Mouse (Mus musculus): ENCODE measurements around the gene Ephx3. TPM values are rescaled to one million over a fixed set of nuclear protein-coding genes. Genes with fewer than 3 reads are reported as not detected.
"Not testable (repeated sequence)": the region's sequence is repeated elsewhere in the genome, so short reads cannot be mapped to it uniquely, and the experiment has no call there.

Gene Ephx3
- total RNA-seq (2018; cell fraction: chromatin; rRNA removed), result 1 to 10 TPM in 1 of 26 experiments, under 1 TPM in 6, not detected in 19; 0.23 to 1.3 (median 0.60) TPM
- not detected for total RNA-seq (2018; cell fraction: cytosol; rRNA removed)
- total RNA-seq (2018; cell fraction: nucleus; rRNA removed), result 1 to 10 TPM in 2 of 26 experiments, under 1 TPM in 7, not detected in 17; 0.30 to 1.3 (median 0.79) TPM
- not detected in 3 replicates for polyA plus RNA-seq (2018)

- H3K79me2 ChIP-seq (ENCODE audit: inconsistent target), result no peaks in the 10 kb centered on the region
- no peak within 1 kb of the TSS for H3K27ac ChIP-seq
- no peak within 1 kb of the TSS for H3K4me3 ChIP-seq (ENCODE audit: inconsistent target)
- WGBS (ENCODE audit: missing documents), result 26% methylated on average over 42 of the region's 42 CpGs
- no peaks in the 10 kb centered on the region for H3K36me3 ChIP-seq (ENCODE audit: inconsistent target)
Measured at GRCm38 (mm10) chr17:32188863-32189636, at the start of gene Ephx3. Gene Ephx3, minus strand, starts transcription at chr17:32189549.

GRCm38 (mm10) chr17:32238589-32238988, 49.2 kb upstream of the Ephx3 start:
- H3K36me3 ChIP-seq (ENCODE audit: inconsistent target), result 0 out of 2 replicates have a peak, but pooled peaks cover 3% of the 10 kb centered on the region
- H3K79me2 ChIP-seq (ENCODE audit: inconsistent target), result peaks cover 100% of the 10 kb centered on the region
- H3K4me3 ChIP-seq (ENCODE audit: inconsistent target), result no peak overlapping the region
- H3K27ac ChIP-seq, result no peak overlapping the region
- 100% methylated on average over 1 of the region's 1 CpGs for WGBS (ENCODE audit: missing documents)

DNA sequence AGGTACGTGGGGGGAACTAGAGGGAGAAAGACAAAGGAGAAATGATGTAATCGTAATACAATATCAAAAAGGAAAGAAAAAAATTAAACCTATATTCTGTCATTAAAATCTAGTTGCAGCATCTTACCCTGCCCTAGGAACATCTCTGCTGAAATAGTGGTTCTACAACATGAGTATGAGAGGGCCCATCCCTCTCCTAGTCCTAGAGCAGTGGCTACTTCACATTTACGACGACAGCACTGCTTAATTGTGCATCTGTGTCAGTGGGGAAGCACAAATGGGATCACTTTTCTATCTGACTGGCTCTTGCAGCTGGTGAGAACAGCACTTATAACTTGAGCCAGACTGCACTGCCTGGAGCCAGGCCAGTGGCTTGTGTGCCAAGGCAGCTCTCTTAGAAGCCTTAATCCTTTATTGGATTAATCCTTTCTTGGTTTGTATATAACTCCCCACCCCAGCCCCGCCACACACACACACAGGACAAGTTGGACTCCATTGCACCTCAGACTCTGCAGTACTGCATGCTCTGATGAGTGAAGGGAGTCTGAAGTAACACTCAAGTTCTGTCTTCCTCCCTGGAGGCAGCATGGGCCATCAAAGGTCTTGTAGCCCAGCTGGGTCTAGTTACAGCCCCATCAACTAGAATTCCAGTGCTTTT, 46.3 kb upstream of the Ephx3 start:
- Histone ChIP-seq H3K4me3 (ENCODE audit: inconsistent target) (no peak overlapping the region), H3K79me2 (ENCODE audit: inconsistent target) (peaks cover 100% of the 10 kb centered on the region), H3K36me3 (ENCODE audit: inconsistent target) (no peaks in the 10 kb centered on the region), H3K27ac (no peak overlapping the region)
- WGBS (ENCODE audit: missing documents), result 94% methylated on average over 5 of the region's 5 CpGs

GRCm38 (mm10) chr17:32233174-32233573, 43.8 kb upstream of the Ephx3 start:
- peaks cover 17% of the 10 kb centered on the region for H3K36me3 ChIP-seq (ENCODE audit: inconsistent target)

GRCm38 (mm10) chr17:32229256-32229655, 39.9 kb upstream of the Ephx3 start:
- H3K36me3 ChIP-seq (ENCODE audit: inconsistent target), result peaks cover 56% of the 10 kb centered on the region
- H3K4me3 ChIP-seq (ENCODE audit: inconsistent target), result no peak overlapping the region
- 100% methylated on average over 4 of the region's 4 CpGs for WGBS (ENCODE audit: missing documents)
- H3K27ac ChIP-seq, result no peak overlapping the region
- H3K79me2 ChIP-seq (ENCODE audit: inconsistent target), result peaks cover 85% of the 10 kb centered on the region

More at GRCm38 (mm10) chr17:32233174-32233573, 43.8 kb upstream of the Ephx3 start:
- peaks cover 100% of the 10 kb centered on the region for H3K79me2 ChIP-seq (ENCODE audit: inconsistent target)
- no peak overlapping the region for H3K27ac ChIP-seq
- no peak overlapping the region for H3K4me3 ChIP-seq (ENCODE audit: inconsistent target)

DNA sequence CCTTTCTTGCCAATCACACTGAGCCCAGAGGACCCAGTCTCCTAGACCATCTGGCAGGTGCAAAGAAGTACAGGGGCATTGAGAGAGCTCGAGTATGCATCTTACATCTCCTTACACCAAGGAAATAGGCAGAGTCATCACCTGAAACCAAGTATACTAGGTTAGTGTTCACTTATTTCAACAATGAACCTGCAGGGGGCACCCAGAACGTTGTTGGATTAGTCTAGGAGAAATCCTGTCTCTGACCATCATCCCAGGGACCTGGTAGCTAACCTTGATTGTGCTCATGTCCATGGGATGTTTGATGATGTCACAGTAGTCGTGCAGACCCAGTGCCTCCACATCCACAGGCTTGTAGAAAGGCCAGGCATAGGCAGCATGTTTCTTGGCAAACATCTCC, 31.5 kb upstream of the Ephx3 start:
- no peak overlapping the region for H3K27ac ChIP-seq
- H3K4me3 ChIP-seq (ENCODE audit: inconsistent target), result no peak overlapping the region
- WGBS (ENCODE audit: missing documents), result 69% methylated on average over 3 of the region's 3 CpGs
- peaks cover 3% of the 10 kb centered on the region; the same call in 1 of the 2 replicates for H3K79me2 ChIP-seq (ENCODE audit: inconsistent target)
- peaks cover 74% of the 10 kb centered on the region for H3K36me3 ChIP-seq (ENCODE audit: inconsistent target)

DNA sequence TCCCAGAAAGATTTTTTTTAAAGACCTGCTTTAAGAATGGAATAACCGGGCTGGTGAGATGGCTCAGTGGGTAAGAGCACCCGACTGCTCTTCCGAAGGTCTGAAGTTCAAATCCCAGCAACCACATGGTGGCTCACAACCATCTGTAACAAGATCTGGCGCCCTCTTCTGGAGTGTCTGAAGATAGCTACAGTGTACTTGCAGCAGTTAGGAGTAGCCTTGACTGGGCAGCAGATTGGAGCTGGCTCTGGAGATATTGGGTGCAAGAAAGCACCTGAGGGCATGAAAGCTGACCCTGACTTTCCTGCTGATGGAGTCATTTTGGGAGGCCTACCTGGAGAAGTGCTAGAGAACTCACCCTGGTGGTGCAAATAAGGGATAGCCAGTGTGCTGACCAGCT, 26.2 kb upstream of the Ephx3 start:
- 74% methylated on average over 4 of the region's 4 CpGs for WGBS (ENCODE audit: missing documents)
- H3K4me3 ChIP-seq (ENCODE audit: inconsistent target); H3K27ac ChIP-seq; H3K79me2 ChIP-seq (ENCODE audit: inconsistent target): not testable (repeated sequence)
- peaks cover 70% of the 10 kb centered on the region for H3K36me3 ChIP-seq (ENCODE audit: inconsistent target)

DNA sequence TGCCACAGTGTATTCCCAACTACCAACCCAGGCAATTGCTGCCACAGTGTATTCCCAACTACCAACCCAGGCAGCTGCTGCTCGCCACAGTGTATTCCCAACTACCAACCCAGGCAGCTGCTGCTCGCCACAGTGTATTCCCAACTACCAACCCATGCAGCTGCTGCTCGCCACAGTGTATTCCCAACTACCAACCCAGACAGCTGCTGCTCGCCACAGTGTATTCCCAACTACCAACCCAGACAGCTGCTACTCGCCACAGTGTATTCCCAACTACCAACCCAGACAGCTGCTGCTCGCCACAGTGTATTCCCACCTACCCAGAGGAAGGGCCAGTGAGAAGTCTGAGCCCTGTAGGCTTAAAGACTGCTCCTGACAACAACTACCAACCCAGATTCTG, 22.2 kb upstream of the Ephx3 start:
- not testable (repeated sequence) for H3K79me2 ChIP-seq (ENCODE audit: inconsistent target); H3K4me3 ChIP-seq (ENCODE audit: inconsistent target); H3K27ac ChIP-seq
- peaks cover 89% of the 10 kb centered on the region for H3K36me3 ChIP-seq (ENCODE audit: inconsistent target)
- 96% methylated on average over 2 of the region's 6 CpGs for WGBS (ENCODE audit: missing documents)

DNA sequence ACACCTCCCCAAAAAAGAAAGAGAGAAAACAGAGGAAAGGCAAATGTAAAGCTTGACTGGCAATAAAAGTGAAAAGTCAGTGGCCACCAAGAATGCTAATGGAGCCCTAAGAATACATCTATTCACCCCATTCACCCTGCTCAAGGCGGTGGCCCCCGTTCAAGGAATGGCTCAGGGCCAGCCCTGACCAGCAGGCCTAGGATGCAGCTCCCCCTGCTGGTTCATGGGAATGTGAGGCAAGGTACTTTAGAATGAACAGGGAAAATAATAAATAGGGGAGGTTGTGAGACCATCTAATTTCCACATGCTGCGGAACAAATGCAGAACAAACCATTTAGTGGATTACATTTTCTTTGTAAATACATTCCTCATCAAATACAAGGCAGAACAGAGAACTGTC, 20.4 kb upstream of the Ephx3 start:
- H3K36me3 ChIP-seq (ENCODE audit: inconsistent target), result peaks cover 99% of the 10 kb centered on the region
- H3K4me3 ChIP-seq (ENCODE audit: inconsistent target), result no peak overlapping the region
- no peaks in the 10 kb centered on the region for H3K79me2 ChIP-seq (ENCODE audit: inconsistent target)
- no peak overlapping the region for H3K27ac ChIP-seq
- 52% methylated on average over 3 of the region's 3 CpGs for WGBS (ENCODE audit: missing documents)

GRCm38 (mm10) chr17:32209144-32209543, 19.8 kb upstream of the Ephx3 start:
- Histone ChIP-seq H3K79me2 (ENCODE audit: inconsistent target) (no peaks in the 10 kb centered on the region), H3K4me3 (ENCODE audit: inconsistent target) (no peak overlapping the region), H3K27ac (no peak overlapping the region), H3K36me3 (ENCODE audit: inconsistent target) (peaks cover 99% of the 10 kb centered on the region)
- 94% methylated on average over 6 of the region's 6 CpGs for WGBS (ENCODE audit: missing documents)

GRCm38 (mm10) chr17:32207586-32208245, 18.4 kb upstream of the Ephx3 start:
- peaks cover 97% of the 10 kb centered on the region for H3K36me3 ChIP-seq (ENCODE audit: inconsistent target)
- H3K4me3 ChIP-seq (ENCODE audit: inconsistent target), result no peak overlapping the region
- H3K79me2 ChIP-seq (ENCODE audit: inconsistent target), result no peaks in the 10 kb centered on the region
- no peak overlapping the region for H3K27ac ChIP-seq
- WGBS (ENCODE audit: missing documents), result 98% methylated on average over 5 of the region's 5 CpGs

GRCm38 (mm10) chr17:32205345-32205744, 16.0 kb upstream of the Ephx3 start:
- no peaks in the 10 kb centered on the region for H3K79me2 ChIP-seq (ENCODE audit: inconsistent target)
- WGBS (ENCODE audit: missing documents), result 97% methylated on average over 3 of the region's 3 CpGs
- peaks cover 83% of the 10 kb centered on the region for H3K36me3 ChIP-seq (ENCODE audit: inconsistent target)
- H3K27ac ChIP-seq, result no peak overlapping the region
- H3K4me3 ChIP-seq (ENCODE audit: inconsistent target), result no peak overlapping the region

- Histone ChIP-seq H3K4me3 (ENCODE audit: inconsistent target) (no peak overlapping the region), H3K27ac (no peak overlapping the region), H3K79me2 (ENCODE audit: inconsistent target) (no peaks in the 10 kb centered on the region), H3K36me3 (ENCODE audit: inconsistent target) (peaks cover 81% of the 10 kb centered on the region)
- 82% methylated on average over 3 of the region's 3 CpGs for WGBS (ENCODE audit: missing documents)
Measured at GRCm38 (mm10) chr17:32202972-32203371, 13.6 kb upstream of the Ephx3 start.

DNA sequence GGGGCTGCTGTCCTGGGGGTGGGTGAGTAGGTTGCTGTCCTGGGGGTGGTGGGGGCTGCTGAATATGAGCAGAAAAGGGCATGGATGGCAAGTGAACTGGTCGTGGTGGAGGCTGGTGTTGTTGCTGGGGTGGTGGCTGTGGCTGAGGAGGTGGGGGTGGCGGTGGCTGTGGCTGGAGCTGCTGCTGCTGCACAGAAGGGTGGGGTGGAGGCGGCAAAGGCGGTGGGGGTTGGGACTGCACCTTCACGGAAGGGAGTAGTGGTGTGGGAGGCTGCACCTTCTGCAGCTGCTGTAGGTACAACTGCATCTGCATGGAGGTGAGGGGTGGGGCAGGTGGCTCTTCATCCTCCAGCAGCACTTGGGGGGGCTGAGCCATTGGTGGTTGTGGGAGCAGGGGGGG, 11.7 kb upstream of the Ephx3 start:
- Histone ChIP-seq H3K27ac (no peak overlapping the region), H3K4me3 (ENCODE audit: inconsistent target) (no peak overlapping the region), H3K79me2 (ENCODE audit: inconsistent target) (no peaks in the 10 kb centered on the region), H3K36me3 (ENCODE audit: inconsistent target) (peaks cover 77% of the 10 kb centered on the region)
- WGBS (ENCODE audit: missing documents), result 95% methylated on average over 3 of the region's 5 CpGs

- no peak overlapping the region for H3K27ac ChIP-seq
- 96% methylated on average over 2 of the region's 2 CpGs for WGBS (ENCODE audit: missing documents)
- no peaks in the 10 kb centered on the region for H3K79me2 ChIP-seq (ENCODE audit: inconsistent target)
- H3K4me3 ChIP-seq (ENCODE audit: inconsistent target), result no peak overlapping the region
- H3K36me3 ChIP-seq (ENCODE audit: inconsistent target), result peaks cover 66% of the 10 kb centered on the region
Measured at GRCm38 (mm10) chr17:32199796-32200195, 10.4 kb upstream of the Ephx3 start.

Data from macrophage (primary cell).